Comparison of ENCODE assay signal across 18 mouse cellular contexts in genomic region chr16:46769383-46769782, GRCm38 (mm10).
DNase-seq lines count a peak whose midpoint lies in the region; ATAC-seq lines count a peak whose summit lies in the region.
"Had no signal": no experiment of that assay in that cellular context is flagged by ENCODE, and none has a peak within 500 bp of the region (broad histone marks: within the 10 kb centered on the region; RNA-seq: fewer than 3 reads in every experiment).

No protein-coding gene starts in this region.

- ATAC-seq in forebrain, embryonic 12.5 days (ENCODE audit: low FRiP score): peak; percentile 82
- no peak for ATAC-seq in kidney, embryonic 15.5 days (replicated peaks; ENCODE audit: low FRiP score)
- no peak for ATAC-seq in intestine, embryonic 15.5 days
- ATAC-seq: hindbrain, postnatal 0 days had no signal

- no peak overlapping the region for H3K4me3 ChIP-seq in forebrain, embryonic 12.5 days (replicated peaks)
- H3K4me3 ChIP-seq in kidney, embryonic 15.5 days (replicated peaks): no peak overlapping the region
- no peak overlapping the region for H3K4me3 ChIP-seq in intestine, embryonic 15.5 days (replicated peaks)
- H3K4me3 ChIP-seq: embryonic facial prominence, embryonic 13.5 days; limb, embryonic 13.5 days; liver, embryonic 15.5 days; neural tube, embryonic 13.5 days had no signal

- no peak overlapping the region for H3K9ac ChIP-seq in forebrain, embryonic 12.5 days
- no peak overlapping the region for H3K9ac ChIP-seq in kidney, embryonic 15.5 days
- no peak overlapping the region for H3K9ac ChIP-seq in intestine, embryonic 15.5 days
- H3K9ac ChIP-seq: embryonic facial prominence, embryonic 13.5 days; limb, embryonic 13.5 days; liver, embryonic 15.5 days; neural tube, embryonic 13.5 days had no signal

- H3K27me3 ChIP-seq in forebrain, embryonic 12.5 days: no peaks in the 10 kb centered on the region
- no peaks in the 10 kb centered on the region for H3K27me3 ChIP-seq in kidney, embryonic 15.5 days
- no peaks in the 10 kb centered on the region for H3K27me3 ChIP-seq in intestine, embryonic 15.5 days (replicated peaks)
- H3K27me3 ChIP-seq: embryonic facial prominence, embryonic 13.5 days; limb, embryonic 13.5 days; liver, embryonic 15.5 days; neural tube, embryonic 13.5 days had no signal

- 26% methylated on average over 4 of the region's 4 CpGs for WGBS in forebrain, embryonic 12.5 days
- WGBS in kidney, embryonic 15.5 days: 56% methylated on average over 4 of the region's 4 CpGs
- WGBS in intestine, embryonic 15.5 days: 59% methylated on average over 4 of the region's 4 CpGs

- H3K36me3 ChIP-seq in forebrain, embryonic 12.5 days (replicated peaks): no peaks in the 10 kb centered on the region
- H3K36me3 ChIP-seq in kidney, embryonic 15.5 days: no peaks in the 10 kb centered on the region
- H3K36me3 ChIP-seq in intestine, embryonic 15.5 days: no peaks in the 10 kb centered on the region
- H3K36me3 ChIP-seq: embryonic facial prominence, embryonic 13.5 days; limb, embryonic 13.5 days; liver, embryonic 15.5 days; neural tube, embryonic 13.5 days had no signal

- peaks cover 6% of the 10 kb centered on the region; the same call in 1 of the 2 replicates for H3K4me1 ChIP-seq in forebrain, embryonic 12.5 days
- no peaks in the 10 kb centered on the region for H3K4me1 ChIP-seq in kidney, embryonic 15.5 days
- H3K4me1 ChIP-seq in intestine, embryonic 15.5 days (replicated peaks): no peaks in the 10 kb centered on the region
- H3K4me1 ChIP-seq: embryonic facial prominence, embryonic 13.5 days; limb, embryonic 13.5 days; liver, embryonic 15.5 days had no signal

- peak; percentile 6 for DNase-seq in left cerebral cortex, postnatal 14 days (ENCODE audit: low spot score in 2 of 2)
- DNase-seq in left cerebral cortex, adult 11 months (ENCODE audit: low spot score): no peak
- DNase-seq in mesoderm, embryonic 11.5 days (ENCODE audit: low read depth, low spot score): peak; percentile 4
- DNase-seq in retina, embryonic 14.5 days (ENCODE audit: low spot score): peak; percentile 16
- DNase-seq: adrenal gland, postnatal 14 days; gastrocnemius, postnatal 25 days; kidney, adult 8-10 months; kidney, postnatal 4 days; lung, postnatal 14 days had no signal

- H3K4me2 ChIP-seq in forebrain, embryonic 12.5 days: no peak overlapping the region
- no peak overlapping the region for H3K4me2 ChIP-seq in kidney, embryonic 15.5 days
- no peak overlapping the region for H3K4me2 ChIP-seq in intestine, embryonic 15.5 days (replicated peaks)
- H3K4me2 ChIP-seq: embryonic facial prominence, embryonic 13.5 days; heart, embryonic 11.5 days; limb, embryonic 13.5 days; liver, embryonic 15.5 days; neural tube, embryonic 13.5 days had no signal

- no peak overlapping the region for H3K27ac ChIP-seq in forebrain, embryonic 12.5 days
- no peak overlapping the region for H3K27ac ChIP-seq in kidney, embryonic 15.5 days
- no peak overlapping the region for H3K27ac ChIP-seq in intestine, embryonic 15.5 days
- H3K27ac ChIP-seq: embryonic facial prominence, embryonic 13.5 days; hindbrain, postnatal 0 days; limb, embryonic 13.5 days; liver, embryonic 15.5 days; neural tube, embryonic 13.5 days had no signal

- no peaks in the 10 kb centered on the region for H3K9me3 ChIP-seq in forebrain, embryonic 12.5 days
- no peaks in the 10 kb centered on the region for H3K9me3 ChIP-seq in kidney, embryonic 15.5 days (replicated peaks)
- no peaks in the 10 kb centered on the region for H3K9me3 ChIP-seq in intestine, embryonic 15.5 days
- H3K9me3 ChIP-seq: embryonic facial prominence, embryonic 13.5 days; limb, embryonic 13.5 days; liver, embryonic 15.5 days; neural tube, embryonic 13.5 days had no signal

- intact Hi-C loops in left cerebral cortex, postnatal 14 days (cut with DNase I): no loop called here
